Mouse (Mus musculus): ENCODE data around the gene Prr12. TPM values are rescaled to one million over a fixed set of nuclear protein-coding genes. Genes with fewer than 3 reads are reported as not detected.
A peak's percentile ranks its signal among the peaks of the same experiment; 100 is the strongest.

The Prr12 gene
- polyA plus RNA-seq, 1 experiment = 15.9 TPM

- Histone ChIP-seq H3K4me3 (replicated peaks; ENCODE audit: extremely low read depth, low read depth, low read length) (peak within 1 kb of the TSS; percentile 76), H3K4me1 (ENCODE audit: control insufficient read depth, insufficient read depth, low read length) (peaks cover 2% of the 10 kb centered on the region; the same call in 1 of the 2 replicates)
- TF ChIP-seq POLR2A (IDR thresholded peaks at IDR 0.05; ENCODE audit: borderline replicate concordance, extremely low read depth, low read depth, low read length) (peak; percentile 90), CTCF (IDR thresholded peaks at IDR 0.05; ENCODE audit: insufficient read depth, low read length) (no peak)
- DNase-seq = peak; percentile 85
- WGBS = under 1% methylated on average over 36 of the region's 36 CpGs
Observed at GRCm38 (mm10) chr7:45017242-45018061, 35.2 kb downstream of the Prr12 start, which contains the start of gene Rras. TSS of gene Rras (plus strand) at chr7:45017961.

GRCm38 (mm10) chr7:45016761-45017160 is 35.9 kb downstream of the Prr12 start:
- TF ChIP-seq CTCF (IDR thresholded peaks at IDR 0.05; ENCODE audit: insufficient read depth, low read length) (no peak), POLR2A (IDR thresholded peaks at IDR 0.05; ENCODE audit: borderline replicate concordance, extremely low read depth, low read depth, low read length) (no peak)
- DNase-seq = no peak
- peak overlapping the region; percentile 34 for H3K4me3 ChIP-seq (replicated peaks; ENCODE audit: extremely low read depth, low read depth, low read length)
- peaks cover 2% of the 10 kb centered on the region; the same call in 1 of the 2 replicates for H3K4me1 ChIP-seq (ENCODE audit: control insufficient read depth, insufficient read depth, low read length)
- 1% methylated on average over 4 of the region's 4 CpGs for WGBS

GRCm38 (mm10) chr7:45015957-45016612 is 36.6 kb downstream of the Prr12 start, which contains the start of gene Scaf1:
TSS of gene Scaf1 (minus strand) at chr7:45016363.
- TF ChIP-seq POLR2A (IDR thresholded peaks at IDR 0.05; ENCODE audit: borderline replicate concordance, extremely low read depth, low read depth, low read length) = peak; percentile 63
- TF ChIP-seq CTCF (IDR thresholded peaks at IDR 0.05; ENCODE audit: insufficient read depth, low read length) = no peak
- Histone ChIP-seq H3K4me3 (replicated peaks; ENCODE audit: extremely low read depth, low read depth, low read length) (peak within 1 kb of the TSS; percentile 74), H3K4me1 (ENCODE audit: control insufficient read depth, insufficient read depth, low read length) (peaks cover 2% of the 10 kb centered on the region; the same call in 1 of the 2 replicates)
- peak; percentile 99 for DNase-seq
- WGBS = 1% methylated on average over 69 of the region's 69 CpGs

- TF ChIP-seq CTCF (IDR thresholded peaks at IDR 0.05; ENCODE audit: insufficient read depth, low read length) = no peak
- no peak for TF ChIP-seq POLR2A (IDR thresholded peaks at IDR 0.05; ENCODE audit: borderline replicate concordance, extremely low read depth, low read depth, low read length)
- under 1% methylated on average over 20 of the region's 20 CpGs for WGBS
- H3K4me3 ChIP-seq (replicated peaks; ENCODE audit: extremely low read depth, low read depth, low read length) = peak overlapping the region; percentile 74
- peaks cover 2% of the 10 kb centered on the region; the same call in 1 of the 2 replicates for H3K4me1 ChIP-seq (ENCODE audit: control insufficient read depth, insufficient read depth, low read length)
- peak; percentile 33 for DNase-seq
Observed at GRCm38 (mm10) chr7:45015344-45015956, 37.2 kb downstream of the Prr12 start.

- Histone ChIP-seq H3K4me3 (replicated peaks; ENCODE audit: extremely low read depth, low read depth, low read length) (no peak overlapping the region), H3K4me1 (ENCODE audit: control insufficient read depth, insufficient read depth, low read length) (no peaks in the 10 kb centered on the region; the same call in 1 of the 2 replicates)
- no peak for TF ChIP-seq CTCF (IDR thresholded peaks at IDR 0.05; ENCODE audit: insufficient read depth, low read length)
- no peak for TF ChIP-seq POLR2A (IDR thresholded peaks at IDR 0.05; ENCODE audit: borderline replicate concordance, extremely low read depth, low read depth, low read length)
- WGBS = 87% methylated on average over 3 of the region's 3 CpGs
- DNase-seq = no peak
Observed at GRCm38 (mm10) chr7:45014096-45014451, 38.6 kb downstream of the Prr12 start.

GRCm38 (mm10) chr7:45013366-45014095 is 39.1 kb downstream of the Prr12 start:
- Histone ChIP-seq H3K4me3 (replicated peaks; ENCODE audit: extremely low read depth, low read depth, low read length) (no peak overlapping the region), H3K4me1 (ENCODE audit: control insufficient read depth, insufficient read depth, low read length) (no peaks in the 10 kb centered on the region; the same call in 1 of the 2 replicates)
- 90% methylated on average over 16 of the region's 16 CpGs for WGBS
- TF ChIP-seq POLR2A (IDR thresholded peaks at IDR 0.05; ENCODE audit: borderline replicate concordance, extremely low read depth, low read depth, low read length) = no peak
- no peak for TF ChIP-seq CTCF (IDR thresholded peaks at IDR 0.05; ENCODE audit: insufficient read depth, low read length)
- no peak for DNase-seq

- no peak for TF ChIP-seq CTCF (IDR thresholded peaks at IDR 0.05; ENCODE audit: insufficient read depth, low read length)
- no peak for TF ChIP-seq POLR2A (IDR thresholded peaks at IDR 0.05; ENCODE audit: borderline replicate concordance, extremely low read depth, low read depth, low read length)
- no peak overlapping the region for H3K4me3 ChIP-seq (replicated peaks; ENCODE audit: extremely low read depth, low read depth, low read length)
- DNase-seq = no peak
- WGBS = 89% methylated on average over 4 of the region's 4 CpGs
- no peaks in the 10 kb centered on the region; the same call in 1 of the 2 replicates for H3K4me1 ChIP-seq (ENCODE audit: control insufficient read depth, insufficient read depth, low read length)
Observed at GRCm38 (mm10) chr7:45012824-45013223, 39.9 kb downstream of the Prr12 start.

- Histone ChIP-seq H3K4me3 (replicated peaks; ENCODE audit: extremely low read depth, low read depth, low read length) (no peak overlapping the region), H3K4me1 (ENCODE audit: control insufficient read depth, insufficient read depth, low read length) (no peaks in the 10 kb centered on the region; the same call in 1 of the 2 replicates)
- no peak for DNase-seq
- TF ChIP-seq CTCF (IDR thresholded peaks at IDR 0.05; ENCODE audit: insufficient read depth, low read length) = no peak
- 95% methylated on average over 6 of the region's 6 CpGs for WGBS
Observed at GRCm38 (mm10) chr7:45012011-45012410, 40.7 kb downstream of the Prr12 start.

GRCm38 (mm10) chr7:45008411-45008810 is 44.3 kb downstream of the Prr12 start:
- WGBS = 95% methylated on average over 19 of the region's 19 CpGs
- no peak overlapping the region for H3K4me3 ChIP-seq (replicated peaks; ENCODE audit: extremely low read depth, low read depth, low read length)
- no peaks in the 10 kb centered on the region for H3K4me1 ChIP-seq (ENCODE audit: control insufficient read depth, insufficient read depth, low read length)
- DNase-seq = no peak
- TF ChIP-seq CTCF (IDR thresholded peaks at IDR 0.05; ENCODE audit: insufficient read depth, low read length) = no peak
- TF ChIP-seq POLR2A (IDR thresholded peaks at IDR 0.05; ENCODE audit: borderline replicate concordance, extremely low read depth, low read depth, low read length) = no peak

Data from lung, adult 2 months (tissue).